Mouse (Mus musculus): ENCODE measurements at regions not wholly inside any gene's neighbourhood (a gene's known extent, or its start where the extent isn't known, plus 50 kb on each side); places are given as distances from the start of the nearest gene placed in this dataset.
"Not testable (repeated sequence)": the region's sequence is repeated elsewhere in the genome, so short reads cannot be mapped to it uniquely, and the experiment has no call there.

GRCm38 (mm10) chr7:138497771-138498170 lies 100.2 kb upstream of the Tcerg1l start:
- no peak for DNase-seq (ENCODE audit: low spot score in 2 of 2)

DNA sequence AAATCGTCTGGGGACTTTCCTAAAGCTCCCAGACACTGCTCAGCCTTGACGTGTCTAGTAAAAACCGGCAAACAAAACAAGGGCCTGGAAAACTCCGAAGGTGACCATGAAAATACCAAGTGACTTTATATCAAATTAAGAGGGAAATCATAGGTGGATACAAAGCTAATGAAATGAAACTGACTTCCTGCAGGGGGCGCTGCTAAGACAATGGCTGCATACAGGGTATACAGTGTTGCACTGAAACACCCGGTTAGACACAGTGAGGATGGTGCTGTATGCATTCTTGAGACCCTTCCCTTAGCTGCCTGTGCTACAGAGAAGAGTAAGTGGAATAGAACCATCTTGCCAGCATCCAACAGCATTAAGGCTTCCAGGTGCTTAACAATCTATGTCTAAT lies 99.7 kb upstream of the Tcerg1l start:
- DNase-seq (ENCODE audit: low spot score in 2 of 2) = no peak

DNA sequence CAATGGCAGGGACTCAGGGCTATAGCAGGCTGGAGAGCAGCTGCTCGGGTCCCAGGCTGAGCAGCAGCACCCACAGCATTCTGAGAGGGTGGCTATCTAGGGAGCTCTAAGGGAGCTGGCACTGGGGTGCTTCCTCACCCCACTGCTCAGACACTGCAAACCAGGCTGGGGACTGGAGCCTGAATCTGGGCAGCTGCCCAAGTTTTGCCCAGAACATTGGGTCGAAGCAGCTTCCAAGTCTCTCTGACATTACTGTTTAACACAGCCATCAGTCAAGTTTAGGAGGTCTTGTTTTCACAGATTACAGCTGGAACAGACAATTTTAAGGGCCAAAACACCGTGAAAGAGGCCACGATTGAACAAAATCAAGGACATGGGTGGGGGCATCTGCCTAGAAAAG lies 96.1 kb upstream of the Tcerg1l start:
- no peak for DNase-seq (ENCODE audit: low spot score in 2 of 2)

DNA sequence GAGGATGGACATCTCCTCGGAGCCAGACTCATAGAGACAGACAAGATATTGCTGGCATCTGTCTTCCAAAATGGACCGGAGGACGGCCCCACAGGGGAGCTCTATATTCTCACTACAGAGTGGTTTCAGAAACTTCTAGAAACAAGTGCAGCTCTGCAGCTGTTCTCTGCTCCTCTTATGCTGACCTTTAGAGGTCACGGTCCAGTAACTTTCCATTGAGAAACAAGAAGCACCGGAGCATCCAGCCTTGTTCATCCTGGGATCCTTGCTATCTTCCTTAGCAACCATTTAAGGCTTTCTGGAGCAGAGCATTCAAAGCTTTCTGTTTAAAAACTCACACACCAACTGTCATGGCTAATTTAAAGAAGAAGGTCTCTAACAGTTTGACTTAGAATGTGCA lies 94.7 kb upstream of the Tcerg1l start:
- no peak for DNase-seq (ENCODE audit: low spot score in 2 of 2)

DNA sequence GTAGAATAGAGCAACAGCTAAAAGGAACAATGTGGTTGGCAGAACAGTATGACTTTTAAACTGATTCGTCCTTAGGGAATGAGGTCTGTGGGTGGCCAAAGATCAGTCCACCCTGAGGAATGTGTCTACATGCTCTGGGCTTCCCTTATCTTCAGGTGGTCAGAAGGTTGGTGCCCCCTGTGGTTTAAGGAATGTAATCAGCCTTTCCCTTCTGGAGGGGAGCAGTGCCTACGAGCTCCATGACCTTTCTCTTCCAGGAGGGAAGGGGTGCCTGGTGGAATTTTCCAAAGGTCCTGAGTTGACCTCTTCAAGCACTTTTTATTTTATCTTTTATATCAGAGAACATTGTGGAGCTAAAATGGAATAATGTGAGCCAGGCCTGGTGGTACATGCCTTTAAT lies 91.9 kb upstream of the Tcerg1l start:
- DNase-seq (ENCODE audit: low spot score in 2 of 2) = no peak

DNA sequence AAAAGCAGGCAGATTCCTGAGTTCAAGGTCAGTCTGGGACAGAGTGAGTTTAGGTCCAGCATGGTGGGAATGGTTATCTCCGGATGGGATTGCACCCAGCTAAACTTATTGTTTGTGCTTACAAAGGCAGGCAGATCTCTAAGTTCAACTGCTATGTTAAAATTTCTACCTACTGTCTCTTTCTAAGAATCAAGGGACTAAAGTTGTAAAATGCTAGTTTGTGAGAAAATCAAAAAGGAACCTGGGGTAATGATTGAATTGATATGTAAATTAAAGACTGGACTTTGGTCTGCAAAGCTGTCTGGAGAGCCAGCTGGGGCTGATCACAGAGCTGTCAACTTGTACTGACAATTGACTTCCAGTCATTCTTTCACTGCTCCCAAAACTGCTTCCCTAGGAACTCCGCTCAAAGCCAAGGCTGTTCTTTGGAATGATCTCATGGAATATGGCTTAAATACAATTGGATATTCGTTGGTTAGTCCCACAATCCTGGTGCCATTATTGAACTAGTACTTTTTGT lies 90.7 kb upstream of the Tcerg1l start:
- DNase-seq (ENCODE audit: low spot score in 2 of 2) = no peak

GRCm38 (mm10) chr7:138472891-138473455 lies 75.4 kb upstream of the Tcerg1l start:
- no peak for DNase-seq (ENCODE audit: low spot score in 2 of 2)

- DNase-seq (ENCODE audit: low spot score in 2 of 2) = no peak
Measured at GRCm38 (mm10) chr7:138472371-138472770, 74.8 kb upstream of the Tcerg1l start.

GRCm38 (mm10) chr7:138469211-138469610 lies 71.7 kb upstream of the Tcerg1l start:
- no peak for DNase-seq (ENCODE audit: low spot score in 2 of 2)

DNA sequence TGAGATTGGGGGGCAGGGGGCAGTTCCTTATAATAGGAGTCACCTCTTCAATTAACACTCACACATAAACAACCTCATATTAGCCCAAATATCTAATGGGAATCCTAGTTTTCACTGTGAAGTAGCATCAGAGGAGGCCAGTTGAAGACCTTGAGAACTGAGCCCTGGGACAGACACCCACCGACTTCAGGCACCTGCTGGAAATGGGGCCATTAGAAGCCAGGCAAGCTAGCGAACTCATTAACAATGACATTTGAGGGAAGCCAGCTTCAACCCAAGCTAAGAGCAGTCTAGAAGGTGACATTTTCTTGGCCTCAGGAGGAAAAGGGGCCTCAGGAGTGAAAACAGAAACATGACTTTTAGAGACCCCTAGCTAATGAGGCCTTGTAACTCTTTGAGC lies 70.9 kb upstream of the Tcerg1l start:
- DNase-seq (ENCODE audit: low spot score in 2 of 2) = no peak

DNA sequence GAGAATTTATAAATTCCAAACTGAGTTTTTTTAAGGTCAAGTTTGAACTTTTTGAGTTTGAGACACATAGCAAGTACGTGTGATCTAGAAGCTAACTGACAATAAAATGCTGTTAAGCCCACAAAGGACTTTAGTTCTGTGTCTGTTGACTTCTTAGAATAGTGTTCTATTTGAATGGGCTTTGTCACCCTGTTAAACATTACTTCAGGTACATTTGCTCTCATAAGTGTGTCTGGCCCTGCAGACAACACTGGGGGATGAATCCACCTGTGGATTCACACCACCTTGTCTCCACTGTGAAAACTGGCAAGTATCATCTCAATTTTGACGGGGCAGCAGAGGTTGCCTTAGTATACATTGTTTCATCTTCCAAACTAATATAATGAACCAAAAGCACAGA lies 70.5 kb upstream of the Tcerg1l start:
- no peak for DNase-seq (ENCODE audit: low spot score in 2 of 2)

DNA sequence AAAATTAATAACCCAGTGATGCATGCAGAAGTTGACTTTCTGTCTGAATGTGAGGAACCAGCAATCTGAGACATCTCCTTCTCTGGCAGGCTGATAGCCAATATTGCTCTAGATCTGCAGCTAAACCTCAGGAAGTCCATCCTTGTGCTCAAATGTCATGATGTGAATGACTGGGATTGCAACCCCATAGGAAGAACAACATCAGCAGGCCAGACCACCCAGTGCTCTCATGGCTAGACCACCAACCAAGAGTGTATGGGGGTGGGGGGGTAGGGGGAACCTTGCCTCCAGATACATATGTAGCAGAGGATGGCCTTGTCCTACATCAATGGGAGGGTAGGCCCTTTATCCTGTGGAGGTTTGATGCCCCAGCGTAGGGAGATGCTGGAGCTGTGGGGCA lies 69.9 kb upstream of the Tcerg1l start:
- no peak for DNase-seq (ENCODE audit: low spot score in 2 of 2)

GRCm38 (mm10) chr7:138457964-138458363 lies 60.4 kb upstream of the Tcerg1l start:
- DNase-seq (ENCODE audit: low spot score in 2 of 2) = no peak

GRCm38 (mm10) chr7:138455371-138455770 lies 57.8 kb upstream of the Tcerg1l start:
- no peak for DNase-seq (ENCODE audit: low spot score in 2 of 2)

DNA sequence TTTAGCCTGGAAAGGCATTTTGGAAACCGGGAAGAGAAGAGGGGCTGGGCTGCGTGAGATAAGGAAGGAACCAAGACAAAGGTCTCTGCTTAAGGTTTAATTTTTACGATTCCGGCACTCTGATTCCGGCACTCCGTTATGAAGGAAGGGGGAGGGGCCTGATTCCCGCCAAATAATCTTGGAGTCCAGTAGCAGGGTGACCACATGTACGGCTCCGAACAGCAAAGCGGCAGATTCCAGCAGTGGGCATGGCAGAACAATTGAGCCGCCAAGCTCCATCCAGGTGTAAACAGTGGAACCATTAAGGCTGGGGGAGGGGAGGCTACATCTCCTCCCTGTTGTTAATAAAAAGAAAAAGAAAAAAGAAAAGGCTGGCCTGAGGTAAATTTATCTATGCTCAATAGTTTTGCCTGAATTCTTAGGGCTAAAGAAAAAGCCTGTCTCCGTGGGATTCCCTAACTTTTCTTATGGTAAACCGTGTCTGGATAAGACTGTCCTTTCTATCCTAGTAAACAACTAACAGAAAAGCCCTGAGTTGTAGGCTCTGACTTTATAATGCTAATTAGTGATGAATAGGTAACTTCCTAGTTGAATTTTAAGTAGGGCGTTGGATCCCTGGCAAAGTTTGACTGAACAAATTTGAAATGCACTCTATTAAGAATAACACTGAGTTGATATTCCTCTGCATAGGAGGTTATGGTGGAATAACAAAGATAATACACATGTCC lies 57.1 kb upstream of the Tcerg1l start:
- DNase-seq (ENCODE audit: low spot score in 2 of 2) = not testable (repeated sequence)

DNA sequence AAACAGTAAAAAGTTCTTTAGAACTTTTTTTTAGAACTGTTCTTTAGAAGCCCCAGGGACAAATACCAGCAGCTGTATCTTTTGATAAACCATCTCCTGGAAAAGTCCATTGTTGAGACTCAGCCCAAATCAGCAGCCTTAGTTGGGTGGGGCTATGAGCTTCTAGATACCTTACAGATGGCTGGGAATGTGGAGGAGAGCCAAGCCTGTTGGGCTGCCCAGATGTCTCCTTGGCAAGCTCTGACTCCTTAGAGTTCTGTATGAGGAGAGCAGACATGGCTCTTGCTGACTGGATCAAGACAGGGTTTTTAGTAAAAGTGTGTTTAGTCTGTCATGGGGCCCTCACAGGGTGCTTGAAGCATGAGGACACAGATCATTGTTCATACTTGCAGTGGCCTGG lies 53.8 kb upstream of the Tcerg1l start:
- peak; percentile 27 to 78 for DNase-seq (ENCODE audit: low spot score in 2 of 2)

- no peak for DNase-seq (ENCODE audit: low spot score in 2 of 2)
Measured at GRCm38 (mm10) chr7:138448519-138448918, 51.0 kb upstream of the Tcerg1l start.
